Mouse (Mus musculus) embryonic fibroblast, embryonic 13.5 days (primary cell): ENCODE data around the gene Spem2.

Experiments used
- CTCF ChIP-seq: IDR thresholded peaks from 2 replicates; pipeline ENCODE4 v1.5.1; 2011; ENCODE audit warnings: mild to moderate bottlenecking, control low read depth, low read length, moderate library complexity, borderline replicate concordance; ENCODE audit not compliant: insufficient read depth
- POLR2A ChIP-seq: IDR thresholded peaks from 2 replicates; pipeline ENCODE4 v1.6.1; 2011; ENCODE audit warnings: low read depth, mild to moderate bottlenecking, control low read depth, low read length, moderate library complexity

- TF ChIP-seq POLR2A (no peak; the same call in 1 of the 2 replicates), CTCF (no peak)
Observed at GRCm38 (mm10) chr11:69849884-69850283, 31.6 kb upstream of the Spem2 start.
